Mouse (Mus musculus) brain, embryonic 14.5 days (tissue): ENCODE data around the gene Slc35g2.

Experiments used
- CTCF ChIP-seq: fragments of 200-500 bp; IDR thresholded peaks from 2 replicates; pipeline ENCODE4 v1.5.1; 2012; ENCODE audit warnings: inconsistent platforms, mild to moderate bottlenecking, moderate library complexity, borderline replicate concordance; ENCODE audit not compliant: insufficient read depth, insufficient read length; ENCODE audit errors: extremely low read depth
- POLR2A ChIP-seq: fragments of 200-500 bp; IDR thresholded peaks from 2 replicates; pipeline ENCODE4 v1.6.1; 2012; ENCODE audit warnings: mild to moderate bottlenecking, inconsistent platforms, borderline replicate concordance; ENCODE audit not compliant: poor library complexity, insufficient read depth, insufficient read length, severe bottlenecking; ENCODE audit errors: extremely low read depth

DNA sequence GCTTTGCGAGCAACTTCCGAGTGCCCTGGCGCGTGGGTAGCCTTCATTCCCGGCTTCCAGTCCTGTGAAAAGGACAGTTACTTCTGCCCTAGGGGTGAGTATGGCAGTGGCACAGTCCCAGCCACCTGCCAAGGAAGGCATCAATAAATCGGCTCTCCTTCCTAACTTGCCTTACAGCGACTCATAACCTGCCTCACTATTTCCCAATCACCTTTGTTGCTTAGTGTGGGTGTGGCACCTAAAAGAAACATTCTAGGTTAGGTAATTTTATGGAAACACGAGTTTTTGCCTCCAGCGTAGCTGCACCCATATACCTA, 24.3 kb downstream of the Slc35g2 start:
- TF ChIP-seq CTCF (no peak), POLR2A (no peak)
